Mouse (Mus musculus): Measurements from ENCODE around the gene Tpsg1.

Tpsg1 gene

DNA sequence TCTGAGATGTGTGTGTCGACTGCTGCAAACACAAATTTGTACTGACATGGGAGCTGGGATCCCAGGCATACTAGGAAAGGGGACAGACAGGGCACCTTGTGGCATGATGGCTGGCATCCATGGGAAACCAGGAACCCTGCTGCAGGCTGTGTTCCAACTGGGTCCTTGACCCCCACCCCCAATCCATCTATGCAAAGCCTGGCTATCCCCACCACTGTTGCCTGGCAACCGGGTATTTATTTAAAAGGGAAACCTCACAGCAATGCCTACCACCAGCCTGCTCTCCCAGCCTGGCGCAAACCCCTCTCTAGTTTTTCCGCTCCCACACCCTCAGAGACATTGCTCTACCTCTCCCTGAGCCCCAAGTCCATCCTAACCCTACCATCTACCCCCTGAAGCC is 38.3 kb downstream of the Tpsg1 start:
- no peak for DNase-seq (ENCODE audit: low spot score in 2 of 2)

DNA sequence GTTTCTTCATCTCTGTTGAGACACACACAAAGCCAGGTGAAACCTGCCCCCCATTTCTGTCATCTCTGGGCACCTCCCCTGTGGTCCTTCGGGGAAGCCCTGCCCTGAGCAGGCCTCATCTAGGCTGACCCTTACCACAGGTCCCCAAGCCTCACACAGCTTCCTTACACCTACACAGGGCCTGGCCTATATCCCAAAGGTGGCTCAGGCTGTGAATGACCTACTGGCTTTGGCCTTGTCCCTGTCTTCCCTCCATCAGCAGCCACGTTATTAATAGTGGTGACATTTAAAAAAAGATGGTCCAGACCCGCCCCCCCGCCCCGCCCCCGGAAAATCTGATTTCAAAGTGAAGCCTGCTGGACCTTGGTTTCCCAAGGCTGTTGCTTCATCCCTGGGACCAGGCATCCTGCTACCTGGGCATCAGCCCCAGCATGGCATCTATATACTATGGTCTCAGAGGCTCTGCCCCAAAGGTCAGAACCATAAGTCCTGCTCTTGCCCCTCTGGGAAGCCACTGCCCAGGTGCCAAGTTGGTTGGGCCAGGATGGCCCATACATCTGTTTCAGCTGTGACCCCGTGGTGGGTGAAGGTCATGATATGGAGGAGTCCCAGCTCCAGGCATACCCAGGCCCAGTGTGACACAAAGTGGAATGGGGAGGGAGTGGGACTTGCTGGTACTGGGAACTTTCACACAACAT is 39.4 kb downstream of the Tpsg1 start:
- DNase-seq (ENCODE audit: low spot score in 2 of 2) = no peak

DNA sequence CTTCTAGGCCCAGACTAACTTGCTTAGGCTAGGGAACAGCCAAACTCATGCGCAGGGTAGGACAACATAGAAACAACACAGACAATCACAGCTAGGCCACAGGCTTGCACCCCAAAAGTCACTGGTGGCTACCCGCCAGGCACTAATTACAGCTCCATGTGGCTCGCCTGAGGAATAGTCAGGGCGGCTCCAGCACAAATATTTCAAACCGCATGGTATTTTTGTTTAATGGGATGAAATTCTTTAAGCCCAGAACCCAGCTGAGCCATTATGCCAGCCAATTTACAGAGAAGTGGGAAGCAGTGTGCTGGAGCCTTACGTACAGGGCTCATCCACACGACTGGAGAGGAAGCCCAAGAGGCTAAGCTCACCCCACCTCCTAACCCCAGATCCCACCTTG is 40.5 kb downstream of the Tpsg1 start:
- no peak for DNase-seq (ENCODE audit: low spot score in 2 of 2)

DNA sequence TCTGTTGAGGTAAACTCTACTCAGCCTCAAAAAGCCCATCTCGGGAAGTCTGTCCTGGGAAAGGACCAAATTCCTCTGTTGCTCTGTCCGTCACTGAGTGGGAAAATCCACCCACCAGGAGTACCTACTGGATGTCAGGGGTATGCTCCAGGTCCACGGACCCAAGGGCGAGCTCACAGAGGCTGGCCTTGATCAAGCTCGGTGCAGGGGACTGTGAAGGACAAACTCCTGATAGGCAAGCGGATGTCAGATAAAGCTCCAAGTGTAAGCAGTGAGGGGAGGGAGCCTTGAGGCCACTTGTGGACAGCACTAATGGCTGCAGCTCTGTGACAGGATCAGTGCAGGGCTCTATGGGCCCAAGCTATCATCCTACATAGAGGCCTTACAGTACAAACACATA is 41.1 kb downstream of the Tpsg1 start:
- DNase-seq (ENCODE audit: low spot score in 2 of 2) = no peak

DNA sequence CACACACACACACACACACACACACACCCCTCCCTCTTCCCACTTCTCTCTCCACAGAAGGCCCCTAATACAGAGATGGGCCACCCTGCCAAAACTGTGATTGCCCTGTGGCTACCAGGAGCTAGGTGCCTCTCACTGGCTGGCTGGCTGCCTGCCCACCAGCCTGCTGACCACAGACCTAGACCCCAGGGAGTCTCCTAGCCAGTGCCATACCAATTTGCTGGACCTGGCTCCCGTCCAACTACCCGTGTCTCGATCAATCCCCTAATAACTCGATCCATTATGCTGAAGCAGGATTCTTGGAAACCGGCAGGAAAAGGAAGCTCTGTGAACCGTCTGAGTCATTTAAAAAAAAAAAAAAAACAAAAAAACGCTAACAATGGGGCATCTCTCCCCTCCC is 41.7 kb downstream of the Tpsg1 start:
- DNase-seq (ENCODE audit: low spot score in 2 of 2) = no peak

DNA sequence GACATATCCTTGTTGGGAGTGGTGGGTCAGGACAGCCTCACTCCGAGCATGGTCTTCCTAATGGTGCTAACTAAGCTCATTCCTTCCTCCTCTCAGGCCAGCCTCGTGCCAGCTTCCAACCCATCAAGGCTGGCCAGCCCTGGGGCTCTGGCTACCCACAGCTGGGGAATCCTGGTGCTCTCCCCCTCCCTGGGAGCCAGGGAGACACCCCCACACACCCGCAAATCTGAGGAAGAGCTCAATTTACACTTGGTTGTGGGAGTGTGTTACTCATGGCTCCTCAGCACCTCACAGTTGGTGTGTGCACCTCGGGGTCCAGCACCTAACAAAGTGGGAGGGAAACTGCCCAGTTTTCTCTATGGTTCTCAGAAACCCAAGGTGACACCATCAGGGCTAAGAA is 42.2 kb downstream of the Tpsg1 start:
- no peak for DNase-seq (ENCODE audit: low spot score in 2 of 2)

DNA sequence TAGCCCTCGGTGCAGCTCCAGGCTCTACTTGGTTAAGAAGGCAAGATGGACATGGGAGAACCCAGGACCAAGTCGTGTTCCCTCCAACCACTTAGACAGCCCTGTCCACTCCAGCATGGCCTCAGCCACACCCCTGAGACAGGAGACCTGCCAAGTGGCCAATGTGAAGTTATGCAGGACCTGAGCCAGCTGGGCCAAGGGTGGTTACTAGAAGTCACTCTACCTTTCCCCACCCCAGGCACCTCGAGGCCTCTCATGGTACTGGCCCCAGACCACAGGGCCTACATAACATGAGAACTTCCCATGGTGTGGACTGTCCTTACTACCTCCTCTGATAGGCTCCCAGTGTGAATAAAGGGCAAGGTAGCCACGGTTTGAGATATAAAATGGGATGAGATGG is 45.1 kb downstream of the Tpsg1 start:
- peak in 1 of 2 experiments; percentile 21 for DNase-seq (ENCODE audit: low spot score in 2 of 2)

DNA sequence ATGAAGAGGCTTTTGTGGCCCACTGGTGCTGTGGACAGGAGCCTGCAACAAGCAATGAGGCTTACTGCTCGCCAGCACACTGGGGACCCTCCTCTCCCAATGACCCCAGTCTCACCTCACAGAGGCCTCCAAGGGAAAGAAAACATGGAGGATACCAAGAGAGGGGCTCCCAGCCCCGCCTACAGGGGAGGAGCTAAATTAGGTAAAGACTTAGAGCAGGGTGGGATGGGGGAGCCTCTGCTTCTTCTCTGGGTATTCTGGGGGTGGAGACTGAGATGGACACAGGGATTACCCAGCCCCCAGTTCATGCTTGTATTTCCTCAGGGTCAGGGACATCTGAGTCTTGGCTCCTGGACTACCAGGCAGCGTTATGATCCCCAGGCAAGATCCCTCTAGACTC is 45.8 kb downstream of the Tpsg1 start:
- no peak for DNase-seq (ENCODE audit: low spot score in 2 of 2)

DNA sequence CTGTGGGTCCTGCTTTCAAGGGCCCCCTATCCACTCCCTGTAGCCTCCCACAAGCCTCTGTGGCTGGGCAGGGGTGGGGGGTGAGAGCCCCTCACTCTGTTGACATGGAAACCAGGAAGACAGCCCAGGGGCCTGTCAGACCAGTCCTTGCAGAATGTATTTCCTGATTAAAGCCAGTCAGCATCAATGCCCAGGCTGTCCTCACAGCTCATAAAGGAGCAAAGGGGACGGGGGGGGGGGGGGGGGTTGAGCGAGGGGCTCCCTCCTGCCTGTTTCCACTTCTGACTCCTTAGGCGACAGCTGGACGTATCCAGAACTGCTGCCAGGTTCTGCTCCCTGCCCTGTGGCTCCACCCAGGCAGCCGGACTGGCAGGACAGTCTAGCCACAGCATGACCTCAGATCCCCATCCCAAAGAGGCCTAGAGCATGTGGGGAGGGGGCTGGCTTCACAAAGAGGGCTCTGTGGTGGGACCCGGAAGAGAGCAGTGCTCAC is 46.4 kb downstream of the Tpsg1 start:
- no peak for DNase-seq (ENCODE audit: low spot score in 2 of 2)

DNA sequence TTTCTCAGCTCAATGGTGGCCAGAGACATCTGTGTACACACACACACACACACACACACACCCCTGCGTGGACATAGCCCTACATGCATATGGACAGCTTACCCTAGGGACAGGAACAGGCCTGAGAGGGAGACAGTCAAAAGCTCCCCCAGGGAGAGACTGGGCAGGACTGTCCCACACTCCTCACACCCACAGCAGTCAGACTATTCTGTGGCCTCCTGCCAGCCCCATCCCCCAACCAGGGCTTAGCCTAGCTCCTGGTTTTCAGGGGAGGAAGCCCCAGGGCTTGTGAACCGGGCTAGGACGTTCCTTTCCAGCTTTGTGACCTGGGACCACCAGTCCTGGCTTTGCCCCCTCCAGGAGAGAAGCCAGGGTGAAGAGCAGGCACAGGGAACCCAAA is 47.1 kb downstream of the Tpsg1 start:
- no peak for DNase-seq (ENCODE audit: low spot score in 2 of 2)

DNA sequence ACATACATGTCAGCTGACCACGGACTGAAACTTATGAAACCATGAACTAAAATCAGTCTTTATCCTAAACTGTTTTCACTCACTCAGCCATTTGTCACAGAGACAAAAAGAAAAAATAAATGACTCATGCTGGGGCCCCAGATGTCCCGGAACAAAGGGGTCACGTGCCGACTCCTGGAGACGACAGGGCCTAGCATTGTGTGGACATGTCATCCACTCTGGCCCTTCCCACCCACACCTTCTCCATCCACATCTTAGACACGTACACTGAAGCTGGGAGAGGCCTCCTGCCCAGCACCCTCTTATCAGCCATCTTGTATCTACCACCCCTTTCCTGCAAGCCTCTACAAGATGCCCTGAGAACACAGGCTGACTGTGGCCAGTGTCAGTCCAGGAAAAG is 48.9 kb downstream of the Tpsg1 start:
- DNase-seq (ENCODE audit: low spot score in 2 of 2) = peak in 1 of 2 experiments; percentile 38

DNA sequence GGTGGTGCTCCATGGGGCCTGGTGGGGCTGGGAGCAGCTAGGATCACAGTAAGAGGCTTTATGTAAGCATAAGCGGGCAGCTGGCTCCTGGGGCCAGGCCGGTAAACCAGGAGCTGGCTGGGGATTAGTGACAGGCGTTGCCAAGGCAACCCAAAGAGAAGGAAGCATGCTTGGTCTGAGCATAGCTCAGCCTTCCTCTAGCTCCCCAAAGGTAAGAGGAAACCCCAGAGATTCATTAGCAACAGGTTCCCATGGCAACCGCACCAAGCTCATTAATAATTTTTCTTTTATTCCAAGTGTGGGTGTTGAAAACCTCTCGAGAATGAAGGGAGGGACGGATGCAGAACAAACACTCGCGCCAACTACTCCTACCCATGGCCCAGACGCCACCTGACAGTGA is 49.9 kb downstream of the Tpsg1 start:
- no peak for DNase-seq (ENCODE audit: low spot score in 2 of 2)

DNA sequence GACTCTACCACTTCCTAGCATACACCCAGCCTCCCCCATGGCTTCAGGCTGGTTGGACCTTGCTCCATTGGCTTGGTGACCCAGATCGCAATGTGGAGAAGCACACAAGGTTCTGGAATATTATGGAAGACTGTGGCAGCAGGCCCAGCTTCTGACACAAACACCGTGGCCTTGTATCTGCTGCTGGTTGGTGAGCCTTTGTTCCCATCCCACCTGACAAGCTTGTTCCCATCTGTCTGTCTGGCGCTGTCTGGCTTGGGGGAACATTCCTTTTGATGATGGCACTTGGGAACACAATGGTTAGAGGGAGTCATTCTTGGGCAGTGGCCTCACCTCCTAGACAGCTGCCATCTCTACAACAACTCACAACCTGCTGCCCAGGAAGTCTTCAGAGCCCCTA is 51.9 kb downstream of the Tpsg1 start:
- DNase-seq (ENCODE audit: low spot score in 2 of 2) = no peak
